Mouse (Mus musculus) cerebellum, adult 9-10 months (tissue): ENCODE data around the gene Macrod1.

Experiments
- DNase-seq: peaks from one replicate; pipeline ENCODE4 v3.0.0; 2022

The Macrod1 gene

GRCm38 (mm10) chr19:7204898-7205297, 148.3 kb downstream of the Macrod1 start:
- no peak for DNase-seq

GRCm38 (mm10) chr19:7205326-7205725, 148.7 kb downstream of the Macrod1 start:
- DNase-seq, result no peak

GRCm38 (mm10) chr19:7205753-7206736, 149.4 kb downstream of the Macrod1 start, which contains the start of gene Otub1:
Otub1 (minus strand) TSS chr19:7206316.
- DNase-seq, result peak; percentile 91

- no peak for DNase-seq
Measured at GRCm38 (mm10) chr19:7209907-7210646, 153.5 kb downstream of the Macrod1 start.

GRCm38 (mm10) chr19:7212216-7212615, 155.6 kb downstream of the Macrod1 start:
- no peak for DNase-seq

- DNase-seq, result no peak
Measured at GRCm38 (mm10) chr19:7213010-7213409, 156.4 kb downstream of the Macrod1 start.

- peak; percentile 74 for DNase-seq
Measured at GRCm38 (mm10) chr19:7214484-7214883, 157.9 kb downstream of the Macrod1 start.

- peak; percentile 98 for DNase-seq
Measured at GRCm38 (mm10) chr19:7217162-7217925, 160.7 kb downstream of the Macrod1 start, which contains the start of gene Cox8a. Cox8a (minus strand) TSS chr19:7217616.

GRCm38 (mm10) chr19:7217926-7218267, 161.3 kb downstream of the Macrod1 start:
- DNase-seq, result no peak

- DNase-seq, result no peak
Measured at GRCm38 (mm10) chr19:7218753-7219152, 162.1 kb downstream of the Macrod1 start.

- DNase-seq, result no peak
Measured at GRCm38 (mm10) chr19:7222196-7222595, 165.6 kb downstream of the Macrod1 start.

GRCm38 (mm10) chr19:7223488-7223887, 166.9 kb downstream of the Macrod1 start:
- no peak for DNase-seq

GRCm38 (mm10) chr19:7224253-7224652, 167.6 kb downstream of the Macrod1 start:
- no peak for DNase-seq

GRCm38 (mm10) chr19:7225096-7225690, 168.6 kb downstream of the Macrod1 start:
- DNase-seq, result no peak

GRCm38 (mm10) chr19:7226511-7226914, 169.9 kb downstream of the Macrod1 start:
- no peak for DNase-seq

- DNase-seq, result peak; percentile 86
Measured at GRCm38 (mm10) chr19:7234537-7235221, 178.1 kb downstream of the Macrod1 start.

- DNase-seq, result no peak
Measured at GRCm38 (mm10) chr19:7235461-7235860, 178.9 kb downstream of the Macrod1 start.

GRCm38 (mm10) chr19:7236011-7236410, 179.4 kb downstream of the Macrod1 start:
- DNase-seq, result no peak

GRCm38 (mm10) chr19:7236742-7237141, 180.1 kb downstream of the Macrod1 start:
- no peak for DNase-seq

- no peak for DNase-seq
Measured at GRCm38 (mm10) chr19:7239574-7239973, 183.0 kb downstream of the Macrod1 start.

GRCm38 (mm10) chr19:7240291-7240690, 183.7 kb downstream of the Macrod1 start:
- no peak for DNase-seq
